Mouse (Mus musculus) liver, adult 2 months (tissue): ENCODE data around the gene Samd5.

Experiments used
- CTCF ChIP-seq: fragments of 200-500 bp; IDR thresholded peaks from 2 replicates; pipeline ENCODE4 v1.5.1; 2011; ENCODE audit warnings: low read depth, low read length, control low read depth
- POLR2A ChIP-seq: fragments of 200-500 bp; IDR thresholded peaks from 2 replicates; pipeline ENCODE4 v1.6.1; 2011; ENCODE audit warnings: low read length, control low read depth; ENCODE audit not compliant: insufficient read depth; ENCODE audit errors: extremely low read depth

DNA sequence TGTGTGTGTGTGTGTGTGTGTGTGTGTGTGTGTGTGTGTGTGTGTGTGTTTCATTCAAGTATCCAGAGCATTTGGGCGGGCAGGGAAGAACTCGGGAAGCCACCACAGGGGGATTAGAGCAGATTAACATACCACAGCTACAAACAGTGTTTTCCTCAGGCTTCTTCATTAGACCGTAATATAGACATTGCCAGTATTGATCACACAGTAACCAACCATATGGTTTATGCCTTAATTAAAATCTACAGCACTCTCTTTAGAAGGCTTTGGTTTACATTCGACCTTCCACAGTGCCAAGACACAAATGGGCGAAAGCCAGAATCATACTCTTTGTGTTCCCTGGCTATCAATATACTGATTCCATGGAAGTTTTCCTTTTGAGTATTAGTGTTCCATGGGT lies 22.1 kb downstream of the Samd5 start:
- TF ChIP-seq POLR2A (no peak), CTCF (no peak)
